Mouse (Mus musculus) spleen, adult 2 months (tissue): ENCODE data around the gene Banf1.

Experiments used
- CTCF ChIP-seq: fragments of 200-500 bp; IDR thresholded peaks from 2 replicates; pipeline ENCODE4 v1.5.1; 2011; ENCODE audit warnings: mild to moderate bottlenecking, inconsistent platforms; ENCODE audit not compliant: insufficient read depth, insufficient read length, insufficient replicate concordance; ENCODE audit errors: extremely low read depth
- POLR2A ChIP-seq: fragments of 200-500 bp; IDR thresholded peaks from 2 replicates; pipeline ENCODE4 v1.6.1; 2011; ENCODE audit warnings: low read depth, low read length, inconsistent platforms

- TF ChIP-seq POLR2A, result no peak
- no peak for TF ChIP-seq CTCF
Observed at GRCm38 (mm10) chr19:5390416-5390815, 23.4 kb upstream of the Banf1 start.
